Mouse (Mus musculus): ENCODE results near the gene Plcd3. TPM values are rescaled to one million over a fixed set of nuclear protein-coding genes. Genes with fewer than 3 reads are reported as not detected.

Gene Plcd3
- total RNA-seq, 4 experiments from 2014 or later = 11.0 to 15.3 (median 12.8) TPM

GRCm38 (mm10) chr11:103020713-103021335, 80.6 kb downstream of the Plcd3 start:
- DNase-seq (ENCODE audit: low spot score in 2 of 2) = no peak

Other genes with a start within 250 kb of the Plcd3 start
- gene Eftud2, start 220.7 kb downstream of the Plcd3 start, total RNA-seq (2022) = 100 to 1,000 TPM; 123 to 142 (median 133) TPM
- gene Ccdc103, start 220.5 kb downstream of the Plcd3 start, total RNA-seq (2022) = 1 to 10 TPM; 1.5 to 3.2 (median 1.9) TPM
- gene Fam187a, start 216.5 kb downstream of the Plcd3 start, total RNA-seq (2022) = under 1 TPM in 1 of 4 experiments, not detected in 3; 0.33 TPM
- 1,000 to 10,000 TPM in 2 of 4 experiments, 100 to 1,000 TPM in 2; 331 to 2,605 (median 1,138) TPM for gene Gfap, start 200.7 kb downstream of the Plcd3 start, total RNA-seq (2022)
- gene Kif18b, start 176.5 kb downstream of the Plcd3 start, total RNA-seq (2022) = under 1 TPM in 3 of 4 experiments, not detected in 1; 0.14 to 0.29 (median 0.23) TPM
- 10 to 100 TPM; 13.9 to 19.7 (median 16.6) TPM for gene C1ql1, start 155.0 kb downstream of the Plcd3 start, total RNA-seq (2022)
- gene Nmt1, start 73.5 kb downstream of the Plcd3 start, total RNA-seq (2022) = 100 to 1,000 TPM; 152 to 165 (median 160) TPM
- 10 to 100 TPM; 55.2 to 71.2 (median 63.6) TPM for gene Dcakd, start 73.3 kb downstream of the Plcd3 start, total RNA-seq (2022)
- 10 to 100 TPM; 88.4 to 98.2 (median 94.7) TPM for gene Acbd4, start within 50 bp of the Plcd3 start, total RNA-seq (2022)
- 10 to 100 TPM; 39.0 to 51.3 (median 45.9) TPM for gene Hexim1, start 14.6 kb upstream of the Plcd3 start, total RNA-seq (2022)
- 10 to 100 TPM in 3 of 4 experiments, 1 to 10 TPM in 1; 9.4 to 15.1 (median 11.6) TPM for gene Hexim2, start 30.8 kb upstream of the Plcd3 start, total RNA-seq (2022)
- 100 to 1,000 TPM; 121 to 133 (median 125) TPM for gene Fmnl1, start 69.4 kb upstream of the Plcd3 start, total RNA-seq (2022)
- 1 to 10 TPM; 1.4 to 3.1 (median 2.2) TPM for gene 1700023F06Rik, start 106.9 kb upstream of the Plcd3 start, total RNA-seq (2022)
- 1 to 10 TPM; 1.4 to 3.0 (median 2.1) TPM for gene Spata32, start 116.8 kb upstream of the Plcd3 start, total RNA-seq (2022)
- 1 to 10 TPM; 4.6 to 5.5 (median 4.8) TPM for gene Map3k14, start 165.8 kb upstream of the Plcd3 start, total RNA-seq (2022)